ENCODE assay signal across 8 mouse cellular contexts in genomic region chr5:124004356-124005150, GRCm38 (mm10). TPM values are rescaled to one million over a fixed set of nuclear protein-coding genes. Genes with fewer than 3 reads are reported as not detected.
A peak's percentile ranks its signal among the peaks of the same experiment; 100 is the strongest.
DNase-seq lines count a peak whose midpoint lies in the region; ATAC-seq and TF ChIP-seq lines count a peak whose summit lies in the region.
"Had no signal": no experiment of that assay in that cellular context is flagged by ENCODE, and none has a peak within 500 bp of the region (broad histone marks: within the 10 kb centered on the region; RNA-seq: fewer than 3 reads in every experiment).

No protein-coding gene starts in this region.

- TF ChIP-seq CTCF in layer of hippocampus, adult 2 months (conservative IDR thresholded peaks at IDR 0.05), result 0 out of 2 replicates have a peak, but pooled peaks have one; percentile 8
- TF ChIP-seq CTCF in stomach, postnatal 0 days (IDR thresholded peaks at IDR 0.05; ENCODE audit: low read depth), result peak; percentile 9; the same call in 1 of the 2 replicates

- H3K4me2 ChIP-seq in stomach, postnatal 0 days (replicated peaks; ENCODE audit: low read depth), result no peak overlapping the region
- H3K4me2 ChIP-seq: limb, embryonic 15.5 days had no signal

- peak; percentile 78 for ATAC-seq in stomach, postnatal 0 days (ENCODE audit: low FRiP score, low TSS enrichment)

- TF ChIP-seq EP300 in stomach, postnatal 0 days (optimal IDR thresholded peaks at IDR 0.05), result no peak

- H3K4me1 ChIP-seq in stomach, postnatal 0 days (replicated peaks; ENCODE audit: control insufficient read depth, insufficient read depth), result 0 out of 2 replicates have a peak, but pooled peaks cover 2% of the 10 kb centered on the region

- no peak overlapping the region for H3K9ac ChIP-seq in stomach, postnatal 0 days (ENCODE audit: low read length)
- H3K9ac ChIP-seq: limb, embryonic 15.5 days had no signal

- peaks cover 30% of the 10 kb centered on the region for H3K36me3 ChIP-seq in stomach, postnatal 0 days (ENCODE audit: control insufficient read depth, insufficient read depth, low read length)

- peak overlapping the region; percentile 65 for H3K27ac ChIP-seq in layer of hippocampus, adult 2 months
- H3K27ac ChIP-seq in stomach, postnatal 0 days (replicated peaks), result peak overlapping the region; percentile 61
- H3K27ac ChIP-seq: limb, embryonic 15.5 days had no signal

- no peaks in the 10 kb centered on the region for H3K9me3 ChIP-seq in stomach, postnatal 0 days (ENCODE audit: control insufficient read depth, low read length)
- H3K9me3 ChIP-seq: limb, embryonic 15.5 days had no signal

- DNase-seq in layer of hippocampus, adult 2 months (ENCODE audit: low spot score in 2 of 2), result peak in 1 of 2 experiments; percentile 41
- no peak for DNase-seq in layer of hippocampus, postnatal 25 days (ENCODE audit: extremely low spot score in 1 of 2, low spot score in 1 of 2)
- peak; percentile 77 for DNase-seq in adrenal gland, postnatal 14 days
- DNase-seq in kidney, adult 9 months, result peak; percentile 89
- DNase-seq in stomach, postnatal 0 days (ENCODE audit: low spot score), result peak; percentile 93
- no peak for DNase-seq in ovary, adult 18-20 months (ENCODE audit: low spot score)
- no peak for DNase-seq in heart, adult 18-20 months

- H3K27me3 ChIP-seq in stomach, postnatal 0 days (ENCODE audit: control insufficient read depth, insufficient read depth, low read length), result no peaks in the 10 kb centered on the region
- H3K27me3 ChIP-seq: limb, embryonic 15.5 days had no signal

- WGBS in stomach, postnatal 0 days, result 78% methylated on average over 17 of the region's 17 CpGs

- H3K4me3 ChIP-seq in layer of hippocampus, adult 2 months, result no peak overlapping the region
- no peak overlapping the region for H3K4me3 ChIP-seq in stomach, postnatal 0 days (ENCODE audit: low read depth, low read length)
- H3K4me3 ChIP-seq: limb, embryonic 15.5 days had no signal

RNA-seq across cellular contexts. Expression of gene Vps37b, which starts 27.5 kb away (rescaled TPM):
- total RNA-seq in layer of hippocampus, adult 2 months (2021), result 10 to 100 TPM; 36.8 to 42.2 TPM
- 10 to 100 TPM; 41.2 to 47.2 TPM for total RNA-seq in layer of hippocampus, postnatal 25 days (2021)
- total RNA-seq in adrenal gland, postnatal 14 days (2021), result 65.2 and 85.1 TPM in 2 replicates
- 31.0 and 35.8 TPM in 2 replicates for polyA plus RNA-seq in stomach, postnatal 0 days (2015; fragmentation: Nextera tagmentation; extraction: Ambion mirVana)
- 10 to 100 TPM; 15.1 to 15.2 TPM for total RNA-seq in heart, adult 18-20 months (2021)

RNA-seq across cellular contexts. Expression of gene Hip1r, which starts 31.1 kb away (rescaled TPM):
- 10 to 100 TPM; 42.8 to 43.8 TPM for total RNA-seq in layer of hippocampus, adult 2 months (2021)
- 10 to 100 TPM; 48.8 to 51.3 TPM for total RNA-seq in layer of hippocampus, postnatal 25 days (2021)
- 18.0 and 26.6 TPM in 2 replicates for total RNA-seq in adrenal gland, postnatal 14 days (2021)
- 31.2 and 32.2 TPM in 2 replicates for polyA plus RNA-seq in stomach, postnatal 0 days (2015; fragmentation: Nextera tagmentation; extraction: Ambion mirVana)
- 10 to 100 TPM; 11.1 to 11.3 TPM for total RNA-seq in heart, adult 18-20 months (2021)

Comparison
In these comparisons a context has a peak if more than half of its experiments do, and no peak if none do; other contexts are left out.
1. DNase-seq: peak in adrenal gland, postnatal 14 days (single experiment), kidney, adult 9 months (single experiment) and stomach, postnatal 0 days (single experiment); none in layer of hippocampus, postnatal 25 days (0 of 2), ovary, adult 18-20 months (single experiment) and heart, adult 18-20 months (0 of 2).